Mouse (Mus musculus) frontal cortex, adult 2 months (tissue): ENCODE data around the gene Sidt1. TPM values are rescaled to one million over a fixed set of nuclear protein-coding genes. Genes with fewer than 3 reads are reported as not detected.

Experiments
- polyA plus RNA-seq: library from polyadenylated mRNA; depleted of rRNA; stranded (reverse); fragments of >200 nt; gene quantifications from 2 replicates; pipeline ENCODE4 v1.2.3, GENCODE M21; 2012; rRNA removed

Sidt1 gene
- polyA plus RNA-seq, 1 experiment: 50.7 TPM

Other genes with a start within 250 kb of the Sidt1 start
- 201 and 231 TPM in 2 replicates for gene Atp6v1a, start 193.5 kb downstream of the Sidt1 start, polyA plus RNA-seq
- 26.5 and 27.5 TPM in 2 replicates for gene Naa50, start 193.4 kb downstream of the Sidt1 start, polyA plus RNA-seq
- 14.0 and 14.9 TPM in 2 replicates for gene Usf3, start 159.9 kb downstream of the Sidt1 start, polyA plus RNA-seq
- gene Spice1, start 13.9 kb upstream of the Sidt1 start, polyA plus RNA-seq: 14.2 and 19.6 TPM in 2 replicates
- gene Cfap44, start 61.6 kb upstream of the Sidt1 start, polyA plus RNA-seq: 3.8 and 4.0 TPM in 2 replicates
- gene Boc, start 225.7 kb upstream of the Sidt1 start, polyA plus RNA-seq: 7.9 and 8.5 TPM in 2 replicates